Mouse (Mus musculus) embryonic fibroblast, embryonic 13.5 days (primary cell): ENCODE data around the gene Msi2. TPM values are rescaled to one million over a fixed set of nuclear protein-coding genes. Genes with fewer than 3 reads are reported as not detected.

Experiments
- H3K27ac ChIP-seq: 2 replicates; pipeline ENCODE4 v1.5.1; 2012; ENCODE audit warnings: low read length, control low read depth, inconsistent platforms; ENCODE audit not compliant: insufficient read depth
- H3K4me1 ChIP-seq: 2 replicates; pipeline ENCODE4 v1.6.1; 2011; ENCODE audit warnings: low read length; ENCODE audit not compliant: control insufficient read depth, insufficient read depth
- H3K4me3 ChIP-seq: 2 replicates; pipeline ENCODE4 v1.5.1; 2011; ENCODE audit warnings: mild to moderate bottlenecking, control low read depth, low read length; ENCODE audit not compliant: insufficient read depth
- CTCF ChIP-seq: IDR thresholded peaks from 2 replicates; pipeline ENCODE4 v1.5.1; 2011; ENCODE audit warnings: mild to moderate bottlenecking, control low read depth, low read length, moderate library complexity, borderline replicate concordance; ENCODE audit not compliant: insufficient read depth
- POLR2A ChIP-seq: IDR thresholded peaks from 2 replicates; pipeline ENCODE4 v1.6.1; 2011; ENCODE audit warnings: low read depth, mild to moderate bottlenecking, control low read depth, low read length, moderate library complexity
- polyA plus RNA-seq: library from polyadenylated mRNA; stranded (reverse); fragments of >200 nt; gene quantifications from 2 replicates; pipeline ENCODE4 v1.2.4, GENCODE M21; 2011; ENCODE audit warnings: low read depth; ENCODE audit not compliant: missing spikeins, insufficient read length

Gene Msi2
- polyA plus RNA-seq, 1 experiment: 44.9 TPM

- Histone ChIP-seq H3K4me3 (no peak overlapping the region), H3K4me1 (peaks cover 12% of the 10 kb centered on the region), H3K27ac (no peak overlapping the region)
- no peak for TF ChIP-seq POLR2A
- TF ChIP-seq CTCF: no peak
Observed at GRCm38 (mm10) chr11:88498491-88498890, 219.8 kb downstream of the Msi2 start.

DNA sequence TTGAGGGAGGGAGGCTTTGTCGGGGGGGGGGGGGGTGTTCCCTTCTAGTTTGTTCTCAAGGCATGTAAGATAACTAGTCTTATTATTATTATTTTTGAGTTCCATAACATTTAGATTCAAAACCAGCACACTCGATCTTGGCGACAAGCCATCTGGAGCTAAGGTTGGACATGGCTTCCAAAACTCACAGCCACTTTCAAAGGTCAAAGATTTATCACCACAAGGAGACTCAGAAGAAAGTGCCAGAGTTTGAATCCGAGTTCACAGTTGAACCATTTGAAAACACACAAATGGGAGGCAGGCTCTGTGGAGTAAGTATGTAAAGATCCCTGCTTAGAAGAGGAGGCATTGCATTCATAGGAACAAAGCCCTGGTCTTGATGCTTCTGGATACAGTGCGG, 221.9 kb downstream of the Msi2 start:
- Histone ChIP-seq H3K4me1 (peaks cover 12% of the 10 kb centered on the region), H3K27ac (no peak overlapping the region), H3K4me3 (no peak overlapping the region)
- TF ChIP-seq POLR2A: no peak
- no peak for TF ChIP-seq CTCF

DNA sequence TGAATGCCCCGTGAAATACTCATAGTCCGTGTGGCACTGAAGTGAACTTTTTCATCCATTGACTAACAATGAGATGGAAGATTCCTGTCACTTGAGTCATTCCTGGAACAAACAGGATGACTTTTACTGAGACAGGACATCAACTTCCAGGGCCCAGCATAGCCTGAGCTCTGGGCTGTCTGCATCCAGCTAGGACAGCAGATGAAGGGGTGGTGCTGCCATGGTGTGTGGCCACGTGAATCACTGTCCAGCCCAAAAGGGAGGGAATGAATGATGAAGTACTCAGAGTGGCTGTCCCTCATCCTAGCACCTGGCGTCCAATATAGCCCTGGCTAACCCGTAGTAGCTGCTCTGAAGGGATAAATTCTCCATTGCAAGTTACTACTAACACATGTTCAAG, 222.6 kb downstream of the Msi2 start:
- TF ChIP-seq POLR2A (no peak), CTCF (no peak)
- Histone ChIP-seq H3K27ac (no peak overlapping the region; the same call in 1 of the 2 replicates), H3K4me3 (no peak overlapping the region), H3K4me1 (peaks cover 12% of the 10 kb centered on the region)

DNA sequence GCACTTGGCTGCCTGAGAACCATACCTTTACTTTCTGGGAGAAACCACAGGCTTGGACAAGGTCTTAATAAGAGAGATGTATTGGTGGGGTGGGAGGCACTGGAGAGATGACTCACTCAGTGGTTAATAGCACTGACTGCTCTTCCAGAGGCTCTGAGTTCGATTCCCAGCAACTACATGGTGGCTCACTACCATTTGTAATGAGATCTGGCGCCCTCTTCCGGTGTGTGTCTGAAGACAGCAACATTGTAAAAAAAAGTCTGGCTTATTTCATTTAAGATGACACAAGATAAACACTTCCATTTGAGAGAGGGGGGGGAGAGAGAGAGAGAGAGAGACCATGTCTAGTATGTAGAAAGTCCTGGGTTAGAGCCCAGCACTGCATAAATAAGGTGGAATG, 223.3 kb downstream of the Msi2 start:
- TF ChIP-seq CTCF (no peak), POLR2A (no peak)
- Histone ChIP-seq H3K4me3 (no peak overlapping the region), H3K27ac (no peak overlapping the region), H3K4me1 (peaks cover 12% of the 10 kb centered on the region)

DNA sequence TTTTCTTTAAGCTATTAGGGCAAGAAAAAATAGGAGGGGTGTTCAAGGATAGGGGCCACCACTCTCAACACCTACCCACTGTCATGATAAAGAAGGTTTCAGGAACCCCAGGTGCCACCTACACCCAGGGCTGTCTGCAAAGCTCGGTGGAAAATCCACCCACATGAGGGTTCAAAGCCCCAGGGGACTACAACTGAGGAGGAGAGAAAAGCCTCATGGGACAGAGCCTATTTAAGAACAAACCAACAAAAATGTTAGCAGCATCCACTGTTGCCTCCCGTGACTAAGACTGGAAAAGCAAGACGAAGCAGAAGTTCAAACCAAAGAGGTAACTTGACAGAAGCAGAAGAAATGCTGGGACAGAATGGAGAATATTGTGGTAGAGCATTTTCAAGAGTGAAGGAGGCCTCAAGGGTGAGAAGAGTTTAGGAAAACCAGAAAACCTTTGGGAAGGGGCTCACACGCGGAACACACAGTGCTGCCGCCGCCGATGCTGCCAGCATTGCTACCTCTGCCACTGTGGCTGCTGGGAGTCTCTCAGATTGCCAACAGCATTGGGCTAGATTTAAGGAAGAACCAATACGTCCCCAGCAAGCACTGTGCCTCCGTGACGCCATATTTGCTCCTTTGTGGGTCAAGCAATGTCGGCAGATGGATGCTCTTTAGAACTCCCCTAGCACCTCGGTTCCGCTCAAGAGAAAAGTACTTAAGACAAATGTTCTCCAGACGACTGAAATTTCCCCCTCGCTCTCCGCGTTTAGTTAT, 224.3 kb downstream of the Msi2 start:
- no peak overlapping the region for H3K27ac ChIP-seq
- no peak overlapping the region for H3K4me3 ChIP-seq
- no peak for TF ChIP-seq CTCF
- no peak for TF ChIP-seq POLR2A
- H3K4me1 ChIP-seq: peaks cover 12% of the 10 kb centered on the region

DNA sequence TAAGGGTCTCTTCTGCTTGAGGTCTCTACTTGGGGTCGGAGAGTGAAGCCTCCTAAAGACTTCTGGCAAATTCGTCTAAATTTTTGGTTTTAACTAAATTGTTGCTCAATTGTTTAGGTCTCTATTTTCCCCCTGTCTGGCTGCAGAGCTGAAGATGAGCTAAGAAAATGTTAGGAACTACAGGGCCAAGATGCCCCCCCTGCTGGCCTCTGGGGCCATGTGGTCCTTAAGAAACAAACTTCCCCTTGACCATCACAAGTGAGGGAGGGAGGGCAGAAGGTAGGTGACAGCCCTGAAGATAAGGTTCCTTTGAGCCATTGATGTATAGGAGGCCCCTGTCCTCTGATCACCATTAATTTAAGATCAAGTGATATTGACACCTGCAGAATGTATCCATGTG, 225.7 kb downstream of the Msi2 start:
- no peak overlapping the region for H3K4me3 ChIP-seq
- H3K4me1 ChIP-seq: peaks cover 6% of the 10 kb centered on the region
- no peak overlapping the region for H3K27ac ChIP-seq
- TF ChIP-seq CTCF (no peak), POLR2A (no peak)

DNA sequence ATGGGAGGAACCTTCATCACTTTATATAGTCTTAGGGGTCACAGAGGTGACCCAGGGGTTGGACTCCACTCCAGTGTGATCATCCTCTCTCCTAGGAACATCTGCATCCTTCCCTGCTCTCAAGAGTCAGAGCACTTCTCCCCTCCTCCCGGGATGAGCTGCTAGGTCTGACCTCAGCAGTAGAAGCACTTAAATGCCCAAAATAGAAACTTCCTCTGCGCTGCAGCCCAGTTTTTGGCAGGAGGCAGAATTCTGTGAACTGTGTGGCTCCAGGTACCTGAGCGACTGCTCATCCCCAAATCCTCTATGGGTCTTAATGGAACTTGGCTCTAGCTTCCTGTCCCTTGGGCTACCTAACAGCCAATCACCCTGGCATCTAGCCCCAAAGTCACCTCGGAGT, 228.3 kb downstream of the Msi2 start:
- Histone ChIP-seq H3K4me1 (no peaks in the 10 kb centered on the region), H3K27ac (no peak overlapping the region), H3K4me3 (no peak overlapping the region)
- TF ChIP-seq CTCF (no peak), POLR2A (no peak)

- Histone ChIP-seq H3K4me1 (no peaks in the 10 kb centered on the region), H3K4me3 (no peak overlapping the region), H3K27ac (no peak overlapping the region)
- TF ChIP-seq POLR2A: no peak
- no peak for TF ChIP-seq CTCF
Observed at GRCm38 (mm10) chr11:88488941-88489724, 229.2 kb downstream of the Msi2 start.

GRCm38 (mm10) chr11:88488175-88488940, 230.0 kb downstream of the Msi2 start:
- TF ChIP-seq CTCF (no peak), POLR2A (no peak)
- no peak overlapping the region for H3K27ac ChIP-seq
- H3K4me1 ChIP-seq: no peaks in the 10 kb centered on the region
- no peak overlapping the region for H3K4me3 ChIP-seq

DNA sequence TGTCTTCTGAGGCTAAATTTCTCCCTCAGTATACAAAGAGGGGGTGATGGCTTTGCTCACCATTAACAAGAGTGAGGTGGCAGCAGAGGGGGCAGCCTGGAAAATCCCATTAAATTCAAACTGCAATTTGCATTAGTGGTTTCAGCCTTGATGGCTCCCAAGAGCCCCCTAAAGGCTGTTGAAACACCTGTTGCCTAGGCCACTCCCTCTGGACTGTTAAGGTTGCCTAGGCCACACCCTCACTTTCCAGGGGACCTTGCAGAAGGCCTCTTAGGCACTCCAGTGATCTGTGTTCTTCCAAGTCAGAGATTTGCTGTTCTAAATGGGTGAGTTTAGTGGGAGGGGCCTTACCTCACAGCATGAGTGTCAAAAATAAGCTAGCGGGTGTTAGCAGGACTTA, 232.3 kb downstream of the Msi2 start:
- H3K4me3 ChIP-seq: no peak overlapping the region
- TF ChIP-seq POLR2A: no peak
- no peak for TF ChIP-seq CTCF
- H3K27ac ChIP-seq: no peak overlapping the region
- no peaks in the 10 kb centered on the region for H3K4me1 ChIP-seq
